Mouse (Mus musculus) testis, adult 2 months (tissue): ENCODE data around the gene Mrps27. TPM values are rescaled to one million over a fixed set of nuclear protein-coding genes. Genes with fewer than 3 reads are reported as not detected.

Source experiments
- H3K27ac ChIP-seq: fragments of 200-500 bp; 2 replicates; pipeline ENCODE4 v1.5.1; 2012; ENCODE audit warnings: low read depth, low read length; ENCODE audit not compliant: control insufficient read depth, insufficient read depth
- H3K27me3 ChIP-seq: fragments of 200-500 bp; 2 replicates; pipeline ENCODE4 v1.6.1; 2012; ENCODE audit warnings: mild to moderate bottlenecking, low read length, moderate library complexity; ENCODE audit not compliant: control insufficient read depth, insufficient read depth
- H3K36me3 ChIP-seq: fragments of 200-500 bp; 2 replicates; pipeline ENCODE4 v1.6.1; 2012; ENCODE audit warnings: mild to moderate bottlenecking, low read length; ENCODE audit not compliant: control insufficient read depth, insufficient read depth
- H3K4me1 ChIP-seq: fragments of 200-500 bp; 2 replicates; pipeline ENCODE4 v1.6.1; 2012; ENCODE audit warnings: low read length; ENCODE audit not compliant: control insufficient read depth, insufficient read depth
- H3K4me3 ChIP-seq: fragments of 200-500 bp; 2 replicates; pipeline ENCODE4 v1.5.1; 2012; ENCODE audit warnings: low read depth, mild to moderate bottlenecking, low read length, moderate library complexity, mixed read lengths; ENCODE audit not compliant: control insufficient read depth
- CTCF ChIP-seq: fragments of 200-500 bp; IDR thresholded peaks from 2 replicates; pipeline ENCODE4 v1.5.1; 2012; ENCODE audit warnings: low read depth, mild to moderate bottlenecking, inconsistent platforms, low read length, moderate library complexity; ENCODE audit not compliant: control insufficient read depth, insufficient read depth, insufficient replicate concordance
- POLR2A ChIP-seq: fragments of 200-500 bp; IDR thresholded peaks from 2 replicates; pipeline ENCODE4 v1.6.1; 2012; ENCODE audit warnings: low read depth, mild to moderate bottlenecking, inconsistent platforms, low read length, moderate library complexity; ENCODE audit not compliant: control insufficient read depth
- polyA plus RNA-seq: library from polyadenylated mRNA; depleted of rRNA; stranded (reverse); fragments of >200 nt; gene quantifications from 2 replicates; pipeline ENCODE4 v1.2.3, GENCODE M21; 2012

The Mrps27 gene
- polyA plus RNA-seq, 1 experiment, result 8.5 TPM

DNA sequence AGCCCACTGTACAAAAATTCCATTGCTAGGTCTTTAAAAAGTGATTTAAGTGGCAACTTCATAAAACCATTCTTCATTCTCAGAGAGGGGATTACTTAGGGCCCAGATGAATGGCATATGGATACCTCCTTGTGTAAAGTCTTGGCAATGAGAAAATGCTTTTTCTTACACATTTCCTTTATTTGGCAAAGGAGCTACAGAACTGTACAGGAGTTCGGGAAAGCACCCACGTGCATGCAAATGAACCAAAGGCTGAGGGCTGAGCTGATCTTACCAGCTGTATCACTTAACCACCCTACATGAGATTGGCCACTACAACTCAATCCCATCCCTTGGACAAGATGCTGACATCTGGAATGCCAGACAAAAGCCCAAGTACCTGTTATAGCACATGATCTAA, 95.6 kb downstream of the Mrps27 start:
- Histone ChIP-seq H3K27ac (no peak overlapping the region), H3K4me3 (no peak overlapping the region), H3K4me1 (no peaks in the 10 kb centered on the region), H3K27me3 (no peaks in the 10 kb centered on the region), H3K36me3 (no peaks in the 10 kb centered on the region)
- no peak for TF ChIP-seq POLR2A
- TF ChIP-seq CTCF, result no peak

DNA sequence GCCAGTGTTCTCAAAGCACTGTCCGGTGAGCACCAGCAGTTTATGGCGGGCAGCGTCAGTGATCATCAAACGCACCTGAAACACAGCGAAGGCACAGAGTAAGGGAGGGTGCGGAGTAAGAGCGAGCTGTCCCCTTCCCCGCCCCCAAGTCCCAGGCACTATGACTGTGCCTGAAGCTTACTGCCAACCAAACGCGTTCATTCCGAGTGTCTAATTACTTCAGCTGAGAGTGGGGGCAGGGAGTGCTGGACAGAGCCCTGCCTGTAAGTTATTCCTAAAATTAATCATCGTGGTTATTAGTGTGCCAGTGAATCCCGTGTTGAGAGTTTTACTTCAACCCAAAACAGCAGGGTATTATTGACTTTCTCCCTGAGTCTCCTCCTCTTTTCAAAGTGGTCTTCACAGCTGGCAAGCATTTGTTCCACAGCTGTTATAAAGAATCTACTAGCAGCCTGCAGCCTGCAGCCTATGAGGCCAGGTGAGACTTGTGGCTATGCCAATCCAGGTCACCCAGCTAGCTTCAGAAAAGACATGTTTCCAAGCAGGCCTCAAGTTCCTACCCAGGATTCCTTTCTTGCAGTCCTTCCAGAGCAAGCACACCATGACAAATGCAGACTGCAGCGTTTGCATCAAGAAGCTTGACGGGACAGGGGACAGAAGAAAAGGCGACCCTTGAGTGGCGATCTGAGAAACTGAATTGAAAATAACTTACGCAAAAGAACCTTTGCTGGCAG, 97.3 kb downstream of the Mrps27 start:
- no peaks in the 10 kb centered on the region for H3K4me1 ChIP-seq
- no peak overlapping the region for H3K27ac ChIP-seq
- H3K27me3 ChIP-seq, result no peaks in the 10 kb centered on the region
- H3K36me3 ChIP-seq, result no peaks in the 10 kb centered on the region
- TF ChIP-seq POLR2A, result no peak
- no peak for TF ChIP-seq CTCF
- no peak overlapping the region for H3K4me3 ChIP-seq

DNA sequence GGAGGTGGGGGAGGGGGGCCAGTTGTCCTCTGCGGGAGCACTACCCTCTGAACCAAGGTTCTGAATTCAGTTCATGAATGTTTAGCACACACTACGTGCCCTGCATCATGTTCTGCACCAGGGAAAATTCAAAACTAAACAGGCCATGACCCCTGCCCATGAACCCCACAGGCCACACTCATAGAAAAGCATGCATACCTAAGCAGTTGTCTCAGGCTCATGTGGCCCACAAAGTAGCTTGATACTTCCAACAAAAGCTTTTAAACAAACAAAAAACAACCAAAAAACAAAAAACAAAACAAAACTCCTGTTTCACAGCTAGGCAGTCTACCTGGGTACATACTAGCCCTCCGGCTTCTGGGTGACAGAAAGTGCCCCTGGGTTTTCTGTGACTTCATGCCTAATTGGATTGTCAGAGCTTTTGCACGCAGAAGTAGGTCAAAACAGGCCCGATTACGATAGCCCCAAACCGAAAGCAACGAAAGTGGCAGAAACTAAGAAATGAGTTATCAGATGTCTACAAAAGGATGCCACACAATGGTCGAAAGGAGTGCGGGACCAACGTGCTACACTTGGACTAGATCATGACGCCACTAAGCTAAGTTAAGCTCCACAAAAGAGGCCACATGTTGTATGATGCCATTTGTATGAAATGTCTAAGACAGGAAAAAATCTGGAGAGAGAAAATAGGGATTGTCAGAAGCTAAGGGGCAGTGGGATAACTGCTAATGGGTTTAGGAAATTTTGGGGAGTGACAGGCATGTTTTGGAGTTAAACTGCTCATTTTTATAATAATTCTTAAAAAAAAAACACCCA, 98.1 kb downstream of the Mrps27 start:
- TF ChIP-seq CTCF, result no peak
- no peak for TF ChIP-seq POLR2A
- Histone ChIP-seq H3K4me3 (no peak overlapping the region), H3K27ac (no peak overlapping the region), H3K4me1 (no peaks in the 10 kb centered on the region; the same call in 1 of the 2 replicates), H3K27me3 (no peaks in the 10 kb centered on the region), H3K36me3 (no peaks in the 10 kb centered on the region)

DNA sequence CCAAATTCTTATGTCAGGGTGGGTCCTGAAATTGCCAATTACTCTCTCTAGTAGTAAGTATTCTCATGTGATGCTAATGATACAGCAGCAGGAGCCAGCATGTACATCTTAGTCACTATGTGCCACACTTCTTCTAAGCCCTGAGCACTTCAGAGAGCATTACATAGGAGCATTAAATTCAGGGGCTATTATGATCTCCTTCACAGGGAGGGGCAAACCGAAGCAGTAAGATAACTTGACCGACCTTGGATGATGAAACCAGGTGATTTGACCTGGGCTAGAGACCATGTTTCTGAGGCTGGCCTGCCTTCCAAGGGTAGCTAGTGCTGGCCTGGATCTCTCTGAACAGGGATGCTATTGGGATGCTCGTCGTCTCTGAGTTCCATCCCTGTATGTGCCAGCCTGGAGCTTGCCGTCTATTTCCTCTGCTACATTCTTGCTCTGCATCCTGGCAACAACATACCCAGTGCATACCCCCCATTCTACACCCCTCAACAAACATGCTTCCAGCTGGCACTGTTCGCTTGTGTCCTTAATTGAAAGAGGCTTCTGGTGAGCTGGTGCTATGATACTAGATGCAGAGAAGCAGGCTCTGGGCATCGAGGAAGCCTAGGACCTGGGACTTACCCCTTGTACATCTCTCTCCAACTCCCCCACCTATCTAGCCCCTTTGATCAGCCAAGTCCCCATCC, 99.0 kb downstream of the Mrps27 start:
- Histone ChIP-seq H3K27ac (no peak overlapping the region), H3K4me3 (no peak overlapping the region), H3K4me1 (no peaks in the 10 kb centered on the region; the same call in 1 of the 2 replicates), H3K36me3 (no peaks in the 10 kb centered on the region), H3K27me3 (no peaks in the 10 kb centered on the region)
- TF ChIP-seq CTCF, result no peak
- TF ChIP-seq POLR2A, result no peak

DNA sequence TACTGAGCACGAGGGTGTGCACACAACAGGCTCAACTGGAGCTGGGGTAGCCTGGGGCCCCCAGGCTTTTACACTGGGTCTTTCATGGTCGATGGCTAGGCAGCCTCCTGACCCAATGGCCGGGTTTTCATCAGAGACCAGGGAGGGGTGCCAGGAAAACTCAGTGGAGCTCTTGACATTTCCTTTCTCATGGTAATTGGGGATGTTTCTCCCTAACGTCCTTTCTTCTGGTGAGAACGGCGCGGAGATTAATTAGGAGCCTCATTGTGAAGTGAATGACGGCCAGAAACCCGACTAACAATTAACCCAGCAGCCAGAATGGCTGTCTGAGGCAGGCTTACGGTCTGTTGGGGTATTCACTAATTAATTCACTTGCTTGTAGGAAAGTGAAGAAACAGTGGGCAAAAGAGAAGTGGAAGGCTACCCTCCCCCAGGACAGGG, 99.9 kb downstream of the Mrps27 start:
- no peaks in the 10 kb centered on the region; the same call in 1 of the 2 replicates for H3K4me1 ChIP-seq

DNA sequence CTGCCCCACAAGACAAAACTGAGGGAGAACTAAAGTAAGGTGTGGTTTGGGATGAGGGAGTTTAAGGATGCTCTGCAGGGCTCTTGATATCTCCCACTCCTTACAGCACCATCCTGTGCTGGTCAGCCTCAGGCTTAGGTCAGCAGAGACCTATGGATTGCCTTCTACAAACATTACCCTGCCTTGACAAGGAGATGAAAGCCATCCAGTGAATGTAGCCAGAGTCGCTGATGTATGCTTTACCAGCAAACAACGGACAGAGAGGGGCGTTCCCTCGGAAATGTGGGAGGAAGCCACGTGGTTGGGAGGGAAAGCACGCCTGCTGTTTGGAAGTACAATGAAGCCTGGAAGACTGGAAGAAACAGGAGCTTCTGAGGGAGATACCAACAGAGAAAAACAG, 100.3 kb downstream of the Mrps27 start:
- H3K27ac ChIP-seq, result no peak overlapping the region
- no peaks in the 10 kb centered on the region for H3K27me3 ChIP-seq
- H3K4me3 ChIP-seq, result no peak overlapping the region
- H3K36me3 ChIP-seq, result no peaks in the 10 kb centered on the region
- no peak for TF ChIP-seq POLR2A
- no peak for TF ChIP-seq CTCF
- no peaks in the 10 kb centered on the region; the same call in 1 of the 2 replicates for H3K4me1 ChIP-seq

More for the DNA sequence above, 99.9 kb downstream of the Mrps27 start:
- H3K36me3 ChIP-seq, result no peaks in the 10 kb centered on the region
- H3K27me3 ChIP-seq, result no peaks in the 10 kb centered on the region
- H3K4me3 ChIP-seq, result no peak overlapping the region
- no peak for TF ChIP-seq POLR2A
- TF ChIP-seq CTCF, result no peak
- H3K27ac ChIP-seq, result no peak overlapping the region

DNA sequence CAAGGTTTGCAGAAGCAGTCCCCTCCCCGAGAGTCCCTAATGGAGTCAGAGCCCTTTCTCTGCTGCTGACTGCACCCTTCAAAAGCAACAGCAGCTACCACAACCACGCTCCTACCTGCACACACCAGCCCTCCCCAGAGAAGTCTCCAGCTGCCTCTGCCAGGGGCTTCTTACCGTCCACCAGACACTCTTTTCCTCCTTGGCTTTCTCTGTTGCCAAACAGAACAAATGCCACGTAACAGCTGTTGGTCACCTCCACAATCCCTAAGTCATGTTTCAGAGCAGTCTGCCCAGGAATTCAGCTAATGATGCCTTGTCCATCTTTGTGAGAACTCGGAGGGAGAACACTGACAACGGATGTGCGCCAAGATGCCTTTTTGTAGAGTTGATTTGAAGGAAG, 102.4 kb downstream of the Mrps27 start:
- TF ChIP-seq CTCF (no peak), POLR2A (no peak)
- Histone ChIP-seq H3K27ac (no peak overlapping the region), H3K4me1 (no peaks in the 10 kb centered on the region; the same call in 1 of the 2 replicates), H3K36me3 (no peaks in the 10 kb centered on the region), H3K27me3 (no peaks in the 10 kb centered on the region), H3K4me3 (no peak overlapping the region)
